Mouse (Mus musculus) inflammation-experienced regulatory T-cells, adult 6 months (primary cell): ENCODE results near the gene Hapln2. TPM values are rescaled to one million over a fixed set of nuclear protein-coding genes. Genes with fewer than 3 reads are reported as not detected.
A peak's percentile ranks its signal among the peaks of the same experiment; 100 is the strongest.

Experiments used
- ATAC-seq: one replicate; pipeline ENCODE4 v1.8.0; 2017
- polyA plus RNA-seq, 3 experiments: library from polyadenylated mRNA; unstranded; fragments of 100-300 nt; shearing (Covaris generic); gene quantifications; one replicate each; pipeline ENCODE4 v1.2.1; 2017

Hapln2 gene
- polyA plus RNA-seq, 3 experiments from 2014 or later: not detected

GRCm38 (mm10) chr3:88005822-88006786, 21.3 kb downstream of the Hapln2 start:
- ATAC-seq: no peak

DNA sequence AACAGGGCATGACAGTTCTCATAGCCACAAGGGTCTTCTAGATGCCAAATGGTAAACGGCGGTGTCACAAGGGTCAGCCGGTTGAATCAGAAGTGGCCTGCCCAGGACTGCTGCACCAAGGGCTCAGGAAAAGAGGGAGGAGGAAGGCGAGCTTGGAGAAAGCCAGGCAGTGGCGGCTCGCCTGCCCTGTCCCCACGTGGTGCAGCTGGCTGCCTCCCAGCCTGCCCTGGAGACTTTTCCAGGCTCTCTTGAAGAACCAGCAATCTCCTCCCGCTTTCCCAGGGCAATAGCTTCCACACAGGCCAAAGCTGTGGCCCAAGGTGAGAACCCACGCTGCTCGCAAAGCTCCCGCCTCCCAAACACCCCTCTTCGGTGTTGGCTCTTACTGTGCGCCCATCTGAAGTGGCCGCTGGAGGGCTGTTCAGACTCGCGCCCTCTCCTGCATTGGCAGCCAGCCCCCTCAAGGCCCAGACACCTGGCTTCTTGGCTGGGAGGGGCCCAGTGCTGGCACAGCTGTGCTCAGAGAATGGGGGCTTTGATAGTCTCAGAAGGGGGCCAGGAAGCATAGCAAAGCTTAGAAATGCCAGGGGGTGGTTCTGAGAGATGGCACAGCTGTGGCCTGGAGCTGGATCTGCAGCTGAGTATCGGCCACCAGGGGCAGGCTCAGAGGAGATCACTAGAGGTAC, 24.9 kb downstream of the Hapln2 start:
- no peak for ATAC-seq

- no peak for ATAC-seq
These were observed 26.4 kb downstream of the Hapln2 start for GRCm38 (mm10) chr3:88000816-88001595.

DNA sequence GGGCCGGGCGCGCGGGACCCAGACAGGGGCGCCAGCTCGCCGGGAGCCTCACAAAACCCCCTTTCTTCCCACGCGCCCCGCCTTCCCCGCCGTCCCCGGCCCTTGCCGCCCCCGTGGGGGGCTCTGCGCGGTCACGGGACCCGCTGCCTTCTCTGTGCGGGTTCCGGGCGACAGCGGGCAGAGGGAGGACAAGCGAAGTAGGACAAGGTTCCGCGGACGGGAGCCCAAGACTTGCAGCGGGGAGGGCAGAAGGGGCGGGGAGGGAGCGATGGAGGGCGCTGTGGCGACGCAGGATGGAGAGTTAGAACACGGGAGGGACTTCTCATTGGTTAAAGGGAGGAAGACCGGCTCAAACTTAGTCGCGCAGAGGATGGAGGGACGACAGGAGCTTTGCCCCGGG, 27.2 kb downstream of the Hapln2 start, which contains the start of gene Bcan:
Bcan (minus strand) TSS at position 50 of the 400 bp plus-strand sequence.
- no peak for ATAC-seq

GRCm38 (mm10) chr3:87999243-87999895, 28.0 kb downstream of the Hapln2 start:
- ATAC-seq: no peak

- ATAC-seq: no peak
These were observed 28.6 kb downstream of the Hapln2 start for GRCm38 (mm10) chr3:87998747-87999146.

GRCm38 (mm10) chr3:87996971-87997614, 30.3 kb downstream of the Hapln2 start:
- ATAC-seq: no peak

DNA sequence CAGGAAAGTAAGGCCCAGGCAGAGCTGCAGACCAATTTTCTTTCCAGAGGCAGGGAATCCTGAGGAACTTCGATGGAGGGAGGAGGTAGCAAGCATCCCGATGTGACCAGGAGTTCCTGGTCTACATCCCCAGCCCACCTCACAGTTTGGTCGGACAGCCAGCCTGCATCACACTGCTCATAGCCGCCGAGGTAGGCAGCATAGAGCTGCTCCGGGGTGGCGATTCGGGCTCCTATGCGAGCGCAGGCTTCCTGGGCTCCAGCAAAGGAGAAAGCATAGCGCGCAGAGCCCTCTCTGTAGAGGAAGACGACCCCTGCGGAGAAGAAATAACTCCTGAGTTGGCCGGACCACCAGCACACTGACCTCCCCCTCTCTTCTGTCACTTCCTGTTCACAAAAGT, 31.0 kb downstream of the Hapln2 start:
- ATAC-seq: no peak

- no peak for ATAC-seq
These were observed 32.1 kb downstream of the Hapln2 start for GRCm38 (mm10) chr3:87995331-87995730.

DNA sequence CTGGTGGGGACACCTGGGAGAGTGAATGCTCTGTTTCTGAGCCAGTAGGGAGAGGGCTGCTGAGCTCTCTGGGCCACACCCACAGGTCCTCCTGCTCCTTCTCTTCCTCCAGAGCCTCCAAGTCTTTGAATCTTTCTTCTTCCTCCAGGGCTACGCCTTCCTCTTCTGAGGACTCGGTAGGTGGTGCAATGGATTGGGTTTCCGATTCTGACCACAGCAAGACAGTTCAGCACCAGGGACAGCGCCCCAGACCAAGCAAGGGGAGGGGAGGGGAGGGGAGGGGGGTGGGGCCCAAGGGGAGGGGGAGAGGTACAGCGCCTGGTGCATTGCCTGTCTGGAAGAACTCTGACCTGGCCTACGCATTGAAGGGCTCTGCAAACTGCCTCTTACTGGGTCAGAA, 33.9 kb downstream of the Hapln2 start:
- ATAC-seq: no peak

DNA sequence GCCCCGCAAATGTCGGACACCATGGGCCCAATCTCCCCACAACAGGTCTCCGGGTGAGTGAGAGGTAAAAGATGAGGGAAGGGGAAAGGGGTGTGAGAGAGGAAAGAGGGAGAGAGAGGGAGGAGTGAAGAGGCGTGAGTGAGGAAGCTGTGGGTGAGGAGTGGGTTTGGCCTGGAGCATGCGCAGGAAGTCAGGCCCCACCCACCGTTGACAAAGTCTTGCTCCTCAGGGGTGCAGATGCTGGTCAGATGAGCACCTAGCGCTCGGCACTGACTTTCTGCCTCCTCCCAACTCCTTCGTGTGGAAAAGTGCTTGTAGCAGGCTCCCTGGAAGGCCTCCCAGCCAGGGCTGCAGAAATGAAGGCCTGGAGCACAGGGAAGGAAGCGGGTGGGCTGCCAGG, 37.4 kb downstream of the Hapln2 start:
- no peak for ATAC-seq

GRCm38 (mm10) chr3:87988068-87988467, 39.3 kb downstream of the Hapln2 start:
- ATAC-seq: no peak

DNA sequence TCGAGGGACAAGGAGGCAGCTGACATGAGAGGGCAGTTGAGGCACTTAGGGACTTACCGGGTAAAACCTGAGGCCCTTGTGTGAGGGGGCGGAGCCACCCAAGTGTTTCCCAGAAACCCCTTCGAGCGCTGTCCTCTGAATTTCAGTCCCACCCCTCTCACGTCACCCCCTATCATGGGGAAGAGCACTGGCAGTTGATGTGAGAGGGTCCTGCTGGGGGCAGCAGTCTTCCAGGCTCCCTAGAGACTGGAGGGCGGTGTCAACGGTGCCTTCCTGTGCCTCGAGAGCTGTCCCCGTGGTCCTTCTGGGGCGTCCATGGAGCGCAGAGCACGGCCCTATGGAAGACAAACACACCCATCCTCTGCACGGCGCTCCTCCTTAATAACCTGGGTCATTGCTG, 39.8 kb downstream of the Hapln2 start:
- ATAC-seq: peak; percentile 18

DNA sequence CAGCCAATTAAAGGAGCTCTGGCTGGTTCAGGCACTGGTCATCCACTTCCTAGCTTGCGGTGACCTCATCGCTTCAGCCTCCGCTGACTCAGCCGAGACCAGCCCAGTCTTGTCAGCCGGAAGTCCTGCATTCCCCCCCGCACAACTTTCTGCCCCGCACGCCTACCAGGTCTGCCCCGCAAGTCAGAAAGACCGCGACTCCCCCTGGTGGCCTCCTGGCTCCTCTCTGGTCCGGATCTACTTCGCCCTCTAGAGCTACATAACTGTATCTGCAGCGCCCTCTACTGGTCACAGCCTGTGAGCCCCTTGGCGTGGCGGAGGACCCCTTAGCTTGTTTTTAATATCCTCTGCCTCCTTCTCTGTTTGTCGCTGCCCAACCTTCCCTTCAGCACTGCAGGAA, 40.5 kb downstream of the Hapln2 start:
- ATAC-seq: peak; percentile 86

DNA sequence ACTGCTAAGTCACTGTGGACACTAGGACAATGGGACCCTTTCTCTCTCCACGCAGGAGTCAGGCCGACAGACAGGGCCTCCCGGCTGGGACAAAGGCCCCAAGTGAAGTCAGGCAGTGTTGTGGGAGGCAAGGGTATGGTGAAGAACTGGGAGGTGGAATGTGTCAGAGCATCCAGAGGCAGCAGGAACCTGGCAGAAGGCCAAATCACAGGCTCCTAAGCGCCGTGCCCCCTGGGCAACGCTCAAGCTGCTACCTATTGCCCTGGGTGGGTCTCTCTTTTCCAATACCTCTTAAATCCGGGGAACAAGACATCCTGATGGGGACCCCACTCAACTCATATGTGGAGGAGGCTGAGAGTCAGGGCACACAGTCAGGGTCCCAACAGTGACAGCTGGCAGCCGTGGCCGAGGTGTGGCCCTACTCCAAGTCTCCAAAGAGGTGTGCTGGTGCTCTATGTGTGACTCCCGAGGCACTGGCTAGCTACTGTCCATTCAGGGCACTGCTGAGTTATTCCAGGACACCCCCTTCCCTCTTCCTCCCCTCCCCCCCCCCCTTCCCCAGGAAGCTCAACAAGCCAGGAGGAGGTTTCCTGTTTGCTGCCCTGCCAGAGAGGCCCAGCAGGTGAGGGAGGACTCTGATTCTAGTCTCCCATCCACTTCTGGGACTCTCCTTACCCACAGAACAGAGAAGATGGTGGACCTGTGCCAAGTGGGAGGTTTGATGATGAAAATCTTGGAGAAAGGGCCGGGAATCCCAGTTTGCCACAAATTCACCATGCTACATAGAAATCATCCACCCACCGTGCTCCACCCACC, 41.7 kb downstream of the Hapln2 start:
- no peak for ATAC-seq

GRCm38 (mm10) chr3:87984094-87984493, 43.3 kb downstream of the Hapln2 start:
- no peak for ATAC-seq

DNA sequence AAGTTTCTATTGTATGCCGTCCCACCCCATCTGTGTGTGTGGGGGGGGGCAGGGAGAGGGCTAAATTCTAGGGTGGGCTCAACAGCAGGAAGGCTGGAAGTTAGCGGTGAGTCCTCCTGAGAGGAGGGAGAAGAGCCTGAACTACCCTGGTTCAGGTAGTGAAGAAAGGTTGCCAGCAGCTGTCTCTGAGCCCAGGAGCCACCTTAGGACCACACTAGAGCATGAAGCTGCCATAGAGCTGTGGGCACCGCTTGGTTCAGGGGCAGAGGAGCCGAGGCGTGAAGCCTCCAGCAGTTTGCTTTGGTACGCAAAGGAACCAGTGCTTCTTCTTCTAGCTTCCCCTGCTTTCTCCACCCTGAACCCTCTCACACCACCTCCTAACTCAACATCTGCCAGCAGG, 43.8 kb downstream of the Hapln2 start:
- ATAC-seq: no peak

- no peak for ATAC-seq
These were observed 44.4 kb downstream of the Hapln2 start for GRCm38 (mm10) chr3:87982836-87983601.

DNA sequence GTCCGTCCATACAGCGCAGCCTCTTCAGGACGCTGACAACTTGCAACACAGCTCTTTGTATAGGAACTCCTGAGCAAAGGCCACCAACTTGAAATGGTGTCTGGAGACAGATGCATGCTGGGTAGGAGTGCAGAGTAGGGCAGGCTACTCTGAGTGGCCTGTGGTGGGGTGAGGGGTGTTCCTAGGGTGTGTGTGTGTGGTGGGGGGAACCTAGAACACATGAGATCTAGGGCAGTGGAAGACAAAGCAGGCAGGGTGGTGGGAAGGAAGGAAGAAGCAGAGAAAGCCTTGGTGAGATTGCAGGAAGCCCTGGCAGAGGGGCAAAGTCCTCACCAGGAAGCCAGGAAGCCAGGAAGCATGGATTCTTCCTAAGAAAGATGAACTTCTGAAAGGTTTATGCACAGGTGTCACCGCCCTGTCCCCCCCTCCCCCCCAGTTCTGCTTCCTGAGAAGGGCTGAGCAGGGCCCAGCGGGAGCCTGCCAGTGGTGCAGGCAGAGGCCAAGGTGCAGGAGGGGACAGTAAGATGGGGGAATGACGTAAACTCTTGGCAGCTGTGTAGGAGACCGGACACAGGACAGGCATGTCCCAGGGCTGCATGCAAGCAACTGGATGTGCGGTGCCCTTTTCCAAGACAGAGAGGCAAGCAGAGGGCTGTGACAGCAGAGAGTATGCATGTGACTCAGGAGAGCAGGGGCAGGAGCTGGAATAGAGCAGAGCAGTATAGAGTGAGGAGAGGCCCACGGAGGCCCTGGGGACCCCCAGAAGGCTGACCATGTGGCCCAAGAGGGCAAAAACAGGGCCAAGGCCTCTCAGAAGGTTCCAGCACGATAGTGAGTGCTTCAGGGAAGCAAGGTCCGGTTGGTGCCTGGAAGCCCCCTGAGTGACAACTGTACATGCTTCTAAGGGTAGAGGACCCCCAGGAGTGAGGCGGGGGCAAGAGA, 45.2 kb downstream of the Hapln2 start:
- ATAC-seq: no peak
